Comparison of ENCODE assay signal across 9 mouse cellular contexts in genomic region chr10:23815168-23815567, GRCm38 (mm10). TPM values are rescaled to one million over a fixed set of nuclear protein-coding genes. Genes with fewer than 3 reads are reported as not detected.
A peak's percentile ranks its signal among the peaks of the same experiment; 100 is the strongest.
DNase-seq lines count a peak whose midpoint lies in the region; ATAC-seq and TF ChIP-seq lines count a peak whose summit lies in the region.
"Had no signal": no experiment of that assay in that cellular context is flagged by ENCODE, and none has a peak within 500 bp of the region (broad histone marks: within the 10 kb centered on the region; RNA-seq: fewer than 3 reads in every experiment).

No protein-coding gene starts in this region.

- no peaks in the 10 kb centered on the region for H3K4me1 ChIP-seq in thymus, adult 2 months (replicated peaks; ENCODE audit: control insufficient read depth, insufficient read depth, low read length)
- H3K4me1 ChIP-seq in kidney, embryonic 14.5 days (ENCODE audit: control insufficient read depth, insufficient read depth, low read length), result no peaks in the 10 kb centered on the region
- H3K4me1 ChIP-seq in liver, embryonic 14.5 days (replicated peaks; ENCODE audit: control insufficient read depth in 2 of 2, insufficient read depth in 2 of 2, low read length in 1 of 2), result no peaks in the 10 kb centered on the region
- H3K4me1 ChIP-seq: embryonic facial prominence, embryonic 15.5 days had no signal

- DNase-seq in thymus, adult 2 months, result peak; percentile 64
- no peak for DNase-seq in thymus, adult 18-20 months
- peak; percentile 70 for DNase-seq in cerebellum, adult 8-10 months
- DNase-seq in frontal cortex, postnatal 25 days (ENCODE audit: low spot score in 2 of 2), result peak; percentile 73 to 82
- peak in 2 of 3 experiments; percentile 22 to 36 for DNase-seq in liver, embryonic 14.5 days (ENCODE audit: low read depth in 3 of 3, low spot score in 3 of 3)
- DNase-seq in ovary, adult 18-20 months (ENCODE audit: low spot score), result peak; percentile 21
- peak; percentile 27 to 67 for DNase-seq in thymus, postnatal 10 days (ENCODE audit: low spot score in 2 of 2)

- no peak for TF ChIP-seq CTCF in thymus, adult 2 months (IDR thresholded peaks at IDR 0.05; ENCODE audit: borderline replicate concordance, control insufficient read depth, extremely low read depth, insufficient read depth, low read length, poor library complexity)
- peak; percentile 75 for TF ChIP-seq CTCF in liver, embryonic 14.5 days (IDR thresholded peaks at IDR 0.05; ENCODE audit: low read depth)

- 0 out of 2 replicates have a peak, but pooled peaks have one; percentile 20 for ATAC-seq in kidney, embryonic 14.5 days (ENCODE audit: low FRiP score, low TSS enrichment)
- ATAC-seq in liver, embryonic 14.5 days (ENCODE audit: insufficient read depth), result no peak

- no peak overlapping the region for H3K27ac ChIP-seq in thymus, adult 2 months (ENCODE audit: control insufficient read depth, insufficient read depth, low read length)
- no peak overlapping the region for H3K27ac ChIP-seq in kidney, embryonic 14.5 days (ENCODE audit: low read depth, low read length)
- H3K27ac ChIP-seq in liver, embryonic 14.5 days, result no peak overlapping the region
- H3K27ac ChIP-seq: embryonic facial prominence, embryonic 15.5 days had no signal

- no peaks in the 10 kb centered on the region for H3K9me3 ChIP-seq in kidney, embryonic 14.5 days (ENCODE audit: control insufficient read depth, low read length)
- H3K9me3 ChIP-seq in liver, embryonic 14.5 days (ENCODE audit: control insufficient read depth, low read length), result no peaks in the 10 kb centered on the region
- H3K9me3 ChIP-seq: embryonic facial prominence, embryonic 15.5 days had no signal

- no peak for TF ChIP-seq EP300 in liver, embryonic 14.5 days (IDR thresholded peaks at IDR 0.05; ENCODE audit: low read depth)

- no peak overlapping the region for H3K9ac ChIP-seq in kidney, embryonic 14.5 days (ENCODE audit: low read depth, low read length)
- H3K9ac ChIP-seq in liver, embryonic 14.5 days (replicated peaks), result no peak overlapping the region
- H3K9ac ChIP-seq: embryonic facial prominence, embryonic 15.5 days had no signal

- WGBS in thymus, adult 2 months, result 50% methylated on average over 1 of the region's 1 CpGs
- 49% methylated on average over 1 of the region's 1 CpGs for WGBS in kidney, embryonic 14.5 days
- 57% methylated on average over 1 of the region's 1 CpGs for WGBS in liver, embryonic 14.5 days (ENCODE audit: insufficient replicate concordance)

- no peak for TF ChIP-seq POLR2A in thymus, adult 2 months (IDR thresholded peaks at IDR 0.05; ENCODE audit: control insufficient read depth, extremely low read depth, insufficient read depth, low read length, poor library complexity)

- H3K27me3 ChIP-seq in thymus, adult 2 months (ENCODE audit: control insufficient read depth, insufficient read depth, low read length), result no peaks in the 10 kb centered on the region
- no peaks in the 10 kb centered on the region for H3K27me3 ChIP-seq in kidney, embryonic 14.5 days (ENCODE audit: control insufficient read depth, insufficient read depth, low read length)
- no peaks in the 10 kb centered on the region for H3K27me3 ChIP-seq in liver, embryonic 14.5 days (ENCODE audit: control insufficient read depth, insufficient read depth, low read length)
- H3K27me3 ChIP-seq: embryonic facial prominence, embryonic 15.5 days had no signal

- H3K4me3 ChIP-seq in thymus, adult 2 months (ENCODE audit: control insufficient read depth, insufficient read depth, low read length), result no peak overlapping the region
- no peak overlapping the region for H3K4me3 ChIP-seq in kidney, embryonic 14.5 days (ENCODE audit: low read length)
- no peak overlapping the region for H3K4me3 ChIP-seq in liver, embryonic 14.5 days (ENCODE audit: insufficient read depth in 1 of 2, low read depth in 2 of 2, low read length in 2 of 2)
- H3K4me3 ChIP-seq: embryonic facial prominence, embryonic 15.5 days had no signal

- no peak overlapping the region for H3K4me2 ChIP-seq in kidney, embryonic 14.5 days (replicated peaks; ENCODE audit: low read depth, low read length)
- no peak overlapping the region for H3K4me2 ChIP-seq in liver, embryonic 14.5 days (ENCODE audit: low read depth)
- H3K4me2 ChIP-seq: embryonic facial prominence, embryonic 15.5 days had no signal

- H3K36me3 ChIP-seq in thymus, adult 2 months (ENCODE audit: control insufficient read depth, insufficient read depth, low read length), result no peaks in the 10 kb centered on the region
- peaks cover 10% of the 10 kb centered on the region; the same call in 1 of the 2 replicates for H3K36me3 ChIP-seq in kidney, embryonic 14.5 days (ENCODE audit: control insufficient read depth, insufficient read depth, low read length)
- no peaks in the 10 kb centered on the region for H3K36me3 ChIP-seq in liver, embryonic 14.5 days (replicated peaks; ENCODE audit: control insufficient read depth, insufficient read depth, low read depth)

RNA-seq across cellular contexts. Expression of gene Slc18b1, which starts 18.4 kb away (rescaled TPM):
- polyA plus RNA-seq in thymus, adult 2 months (2012; rRNA removed), result 1.4 and 1.8 TPM in 2 replicates
- polyA plus RNA-seq in kidney, embryonic 14.5 days (2014; fragmentation: Nextera tagmentation; extraction: Ambion mirVana), result 13.4 and 20.0 TPM in 2 replicates
- polyA plus RNA-seq in liver, embryonic 14.5 days (2012; rRNA removed), result 1.9 TPM in 2 replicates
- polyA plus RNA-seq in liver, embryonic 14.5 days (2014; fragmentation: Nextera tagmentation; extraction: Ambion mirVana), result 1.8 and 2.2 TPM in 2 replicates

RNA-seq across cellular contexts. Expression of gene Rps12, which starts 28.1 kb away (rescaled TPM):
- polyA plus RNA-seq in thymus, adult 2 months (2012; rRNA removed), result 1,277 and 1,802 TPM in 2 replicates
- 203 and 268 TPM in 2 replicates for polyA plus RNA-seq in kidney, embryonic 14.5 days (2014; fragmentation: Nextera tagmentation; extraction: Ambion mirVana)
- polyA plus RNA-seq in liver, embryonic 14.5 days (2012; rRNA removed), result 3,928 and 4,028 TPM in 2 replicates
- 198 and 228 TPM in 2 replicates for polyA plus RNA-seq in liver, embryonic 14.5 days (2014; fragmentation: Nextera tagmentation; extraction: Ambion mirVana)

RNA-seq across cellular contexts. Expression of gene Vnn3, which starts 36.1 kb away (rescaled TPM):
- polyA plus RNA-seq in thymus, adult 2 months (2012; rRNA removed), result 1.8 and 2.0 TPM in 2 replicates
- not detected in 2 replicates for polyA plus RNA-seq in kidney, embryonic 14.5 days (2014; fragmentation: Nextera tagmentation; extraction: Ambion mirVana)
- 0.34 and 0.59 TPM in 2 replicates for polyA plus RNA-seq in liver, embryonic 14.5 days (2012; rRNA removed)
- 0.86 and 1.1 TPM in 2 replicates for polyA plus RNA-seq in liver, embryonic 14.5 days (2014; fragmentation: Nextera tagmentation; extraction: Ambion mirVana)

Comparison
In these comparisons a context has a peak if more than half of its experiments do, and no peak if none do; other contexts are left out.
1. DNase-seq: peak in thymus, adult 2 months (single experiment), cerebellum, adult 8-10 months (single experiment), frontal cortex, postnatal 25 days (2 of 2), liver, embryonic 14.5 days (2 of 3), ovary, adult 18-20 months (single experiment) and thymus, postnatal 10 days (2 of 2); none in thymus, adult 18-20 months (0 of 2).